Mouse (Mus musculus): Measurements from ENCODE around the gene Csf3r.

- TF ChIP-seq POLR2A (IDR thresholded peaks at IDR 0.05; ENCODE audit: insufficient read depth, low read depth, low read length) (no peak), CTCF (IDR thresholded peaks at IDR 0.05; ENCODE audit: insufficient read depth, low read depth, low read length) (no peak)
Measured at GRCm38 (mm10) chr4:126068842-126069241, 44.5 kb downstream of the Csf3r start.
